Mouse (Mus musculus): ENCODE measurements at regions not wholly inside any gene's neighbourhood (a gene's known extent, or its start where the extent isn't known, plus 50 kb on each side); places are given as distances from the start of the nearest gene placed in this dataset.
A peak's percentile ranks its signal among the peaks of the same experiment; 100 is the strongest.

- peak overlapping the region; percentile 45 for H3K9ac ChIP-seq (ENCODE audit: control insufficient read depth, low read depth, low read length, poor library complexity, severe bottlenecking)
Observed at GRCm38 (mm10) chr1:64302833-64303358, 180.8 kb upstream of the Klf7 start.

GRCm38 (mm10) chr1:64301530-64302061 is 179.5 kb upstream of the Klf7 start:
- TF ChIP-seq ELF1 (IDR thresholded peaks at IDR 0.05; ENCODE audit: low read depth, low read length) (no peak), MEF2A (IDR thresholded peaks at IDR 0.05; ENCODE audit: extremely low read depth, insufficient replicate concordance, low read depth, low read length, poor library complexity, severe bottlenecking) (no peak), MYB (IDR thresholded peaks at IDR 0.05; ENCODE audit: low read depth, low read length) (no peak), RCOR1 (IDR thresholded peaks at IDR 0.05; ENCODE audit: low read depth, low read length) (no peak), RAD21 (IDR thresholded peaks at IDR 0.05; ENCODE audit: low read depth, low read length) (no peak), MAFK (IDR thresholded peaks at IDR 0.05; ENCODE audit: borderline replicate concordance, low read depth, low read length) (no peak), POLR2A (IDR thresholded peaks at IDR 0.05; ENCODE audit: control insufficient read depth in 1 of 2, insufficient read depth in 1 of 2, low read depth in 1 of 2, low read length in 2 of 2, poor library complexity in 1 of 2) (no peak), POLR2AphosphoS2 (IDR thresholded peaks at IDR 0.05; ENCODE audit: low read length) (no peak), MAZ (IDR thresholded peaks at IDR 0.05; ENCODE audit: low read depth, low read length) (no peak), TCF12 (IDR thresholded peaks at IDR 0.05; ENCODE audit: low read depth, low read length) (no peak), MYC (IDR thresholded peaks at IDR 0.05; ENCODE audit: low read depth, low read length) (no peak), BHLHE40 (IDR thresholded peaks at IDR 0.05; ENCODE audit: borderline replicate concordance, low read depth, low read length) (no peak), ZC3H11A (IDR thresholded peaks at IDR 0.05; ENCODE audit: low read depth, low read length) (no peak), NELFE (IDR thresholded peaks at IDR 0.05; ENCODE audit: low read depth, low read length) (no peak), USF1 (IDR thresholded peaks at IDR 0.05; ENCODE audit: low read depth, low read length) (no peak), EP300 (IDR thresholded peaks at IDR 0.05; ENCODE audit: low read depth in 1 of 2, low read length in 2 of 2) (no peak), ETS1 (IDR thresholded peaks at IDR 0.05; ENCODE audit: low read depth, low read length) (no peak), E2F4 (IDR thresholded peaks at IDR 0.05; ENCODE audit: borderline replicate concordance, low read depth, low read length) (no peak), ZMIZ1 (IDR thresholded peaks at IDR 0.05; ENCODE audit: low read depth, low read length) (no peak)
- Histone ChIP-seq H3K9me3 (replicated peaks; ENCODE audit: insufficient read depth, low read length) (no peaks in the 10 kb centered on the region), H3K27ac (ENCODE audit: control insufficient read depth, low read depth, low read length) (no peak overlapping the region), H3K27me3 (ENCODE audit: control insufficient read depth in 1 of 2, insufficient read depth in 2 of 2, low read length in 2 of 2) (no peaks in the 10 kb centered on the region), H3K4me3 (ENCODE audit: control insufficient read depth in 1 of 2, insufficient read depth in 1 of 2, low read depth in 2 of 2, low read length in 2 of 2) (no peak overlapping the region), H3K36me3 (ENCODE audit: control insufficient read depth in 1 of 2, insufficient read depth in 2 of 2, low read length in 2 of 2) (peaks cover 0 to 3% of the 10 kb centered on the region in 2 experiments; a peak in 2 of 4 replicates), H3K79me2 (ENCODE audit: control insufficient read depth, insufficient read depth, low read length, poor library complexity) (no peaks in the 10 kb centered on the region), H3K4me1 (ENCODE audit: control insufficient read depth in 1 of 2, insufficient read depth in 2 of 2, low read length in 2 of 2) (peaks cover 0 to 7% of the 10 kb centered on the region in 2 experiments; a peak in 1 of 4 replicates), H3K9ac (ENCODE audit: control insufficient read depth, low read depth, low read length, poor library complexity, severe bottlenecking) (no peak overlapping the region)
- no peak for DNase-seq (ENCODE audit: low read depth, low spot score)

More at GRCm38 (mm10) chr1:64302833-64303358, 180.8 kb upstream of the Klf7 start:
- Histone ChIP-seq H3K27me3 (ENCODE audit: control insufficient read depth in 1 of 2, insufficient read depth in 2 of 2, low read length in 2 of 2) (no peaks in the 10 kb centered on the region), H3K27ac (ENCODE audit: control insufficient read depth, low read depth, low read length) (peak overlapping the region; percentile 32; the same call in 1 of the 2 replicates), H3K4me1 (ENCODE audit: control insufficient read depth in 1 of 2, insufficient read depth in 2 of 2, low read length in 2 of 2) (peaks cover 0 to 7% of the 10 kb centered on the region in 2 experiments; a peak in 1 of 4 replicates), H3K9me3 (replicated peaks; ENCODE audit: insufficient read depth, low read length) (no peaks in the 10 kb centered on the region), H3K36me3 (ENCODE audit: control insufficient read depth in 1 of 2, insufficient read depth in 2 of 2, low read length in 2 of 2) (peaks cover 0 to 3% of the 10 kb centered on the region in 2 experiments; a peak in 2 of 4 replicates), H3K4me3 (ENCODE audit: control insufficient read depth in 1 of 2, insufficient read depth in 1 of 2, low read depth in 2 of 2, low read length in 2 of 2) (peak overlapping the region; percentile 57 to 69), H3K79me2 (ENCODE audit: control insufficient read depth, insufficient read depth, low read length, poor library complexity) (no peaks in the 10 kb centered on the region)
- DNase-seq (ENCODE audit: low read depth, low spot score) = peak; percentile 49
- TF ChIP-seq MYB (IDR thresholded peaks at IDR 0.05; ENCODE audit: low read depth, low read length) (no peak), KAT2A (conservative IDR thresholded peaks at IDR 0.05; ENCODE audit: low read depth, low read length) (no peak), RCOR1 (IDR thresholded peaks at IDR 0.05; ENCODE audit: low read depth, low read length) (no peak), SMC3 (IDR thresholded peaks at IDR 0.05; ENCODE audit: low read depth, low read length) (no peak), ETS1 (IDR thresholded peaks at IDR 0.05; ENCODE audit: low read depth, low read length) (no peak), NELFE (IDR thresholded peaks at IDR 0.05; ENCODE audit: low read depth, low read length) (no peak), POLR2AphosphoS5 (IDR thresholded peaks at IDR 0.05; ENCODE audit: borderline replicate concordance, low read depth, low read length) (no peak), USF2 (IDR thresholded peaks at IDR 0.05; ENCODE audit: borderline replicate concordance in 1 of 2, insufficient read depth in 1 of 2, low read depth in 1 of 2, low read length in 2 of 2) (no peak), CTCF (IDR thresholded peaks at IDR 0.05 in 2 of 3, conservative IDR thresholded peaks at IDR 0.05 in 1 of 3; ENCODE audit: control insufficient read depth in 1 of 3, insufficient read depth in 1 of 3, low read depth in 2 of 3, low read length in 3 of 3, poor library complexity in 1 of 3, severe bottlenecking in 1 of 3) (no peak), TAL1 (IDR thresholded peaks at IDR 0.05; ENCODE audit: low read length) (no peak), ZKSCAN1 (IDR thresholded peaks at IDR 0.05; ENCODE audit: low read depth, low read length) (no peak), EP300 (IDR thresholded peaks at IDR 0.05; ENCODE audit: low read depth in 1 of 2, low read length in 2 of 2) (no peak), ELF1 (IDR thresholded peaks at IDR 0.05; ENCODE audit: low read depth, low read length) (no peak)
